Mouse (Mus musculus): ENCODE results near the gene Fcrlb.
A peak's percentile ranks its signal among the peaks of the same experiment; 100 is the strongest.

The Fcrlb gene

DNA sequence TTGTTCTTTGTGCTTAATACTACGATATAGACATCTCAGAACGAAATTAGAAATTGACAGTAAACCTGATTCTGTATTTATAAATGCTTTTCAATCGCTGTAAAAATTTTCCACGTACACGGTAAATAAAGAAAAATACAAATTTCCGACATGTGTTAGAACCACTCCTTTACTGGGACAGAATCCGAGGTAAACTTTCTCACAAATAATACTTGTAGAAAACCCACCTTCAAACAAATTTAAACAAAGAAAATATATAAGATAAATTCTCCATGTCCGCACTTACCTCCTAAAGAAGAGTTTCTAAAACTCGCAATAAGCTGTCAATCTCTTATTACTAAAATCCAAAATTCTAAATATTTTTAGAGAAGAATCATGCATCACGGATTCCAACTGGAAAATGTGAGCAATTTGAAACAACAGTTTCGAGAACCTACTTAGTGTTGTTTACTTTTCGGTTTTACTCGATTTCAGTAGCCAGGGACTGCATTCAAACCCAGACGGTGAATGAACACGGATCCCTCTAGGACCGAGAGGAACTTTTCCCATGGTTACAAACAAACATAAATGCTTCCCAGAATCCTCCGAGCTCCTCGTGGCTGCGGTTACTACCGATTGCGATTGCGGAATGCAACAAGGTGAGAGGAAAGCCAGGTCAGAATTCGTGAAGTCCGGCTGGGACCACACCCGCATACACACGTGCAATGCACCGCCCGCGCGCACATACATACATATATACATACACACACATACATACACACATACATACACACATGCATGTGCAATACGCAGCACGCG is 44.4 kb downstream of the Fcrlb start:
- DNase-seq (ENCODE audit: low spot score): peak; percentile 77

DNA sequence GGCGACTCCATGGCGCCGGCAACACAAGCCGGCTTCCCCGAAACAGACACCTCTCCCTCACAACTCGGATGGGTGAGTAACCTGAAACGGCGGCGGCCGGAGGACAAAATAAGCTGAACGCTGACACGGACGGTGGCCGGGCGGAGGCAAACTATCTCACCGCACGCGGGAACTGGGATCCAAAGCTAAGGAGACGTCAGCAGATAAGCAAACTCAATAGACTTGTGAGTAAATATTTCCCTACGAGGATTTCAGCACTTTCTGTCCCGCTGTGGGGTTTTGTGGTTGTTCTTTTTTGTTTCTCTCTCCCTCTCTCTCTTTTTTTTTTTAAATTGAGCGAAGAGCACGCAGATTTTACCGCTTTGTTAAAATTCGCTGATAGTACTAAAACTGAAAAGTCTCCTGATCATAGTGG is 45.0 kb downstream of the Fcrlb start, which contains the start of gene Atf6:
Atf6 (minus strand) TSS at position 81 of the 415 bp plus-strand sequence.
- DNase-seq (ENCODE audit: low spot score): peak; percentile 93

DNA sequence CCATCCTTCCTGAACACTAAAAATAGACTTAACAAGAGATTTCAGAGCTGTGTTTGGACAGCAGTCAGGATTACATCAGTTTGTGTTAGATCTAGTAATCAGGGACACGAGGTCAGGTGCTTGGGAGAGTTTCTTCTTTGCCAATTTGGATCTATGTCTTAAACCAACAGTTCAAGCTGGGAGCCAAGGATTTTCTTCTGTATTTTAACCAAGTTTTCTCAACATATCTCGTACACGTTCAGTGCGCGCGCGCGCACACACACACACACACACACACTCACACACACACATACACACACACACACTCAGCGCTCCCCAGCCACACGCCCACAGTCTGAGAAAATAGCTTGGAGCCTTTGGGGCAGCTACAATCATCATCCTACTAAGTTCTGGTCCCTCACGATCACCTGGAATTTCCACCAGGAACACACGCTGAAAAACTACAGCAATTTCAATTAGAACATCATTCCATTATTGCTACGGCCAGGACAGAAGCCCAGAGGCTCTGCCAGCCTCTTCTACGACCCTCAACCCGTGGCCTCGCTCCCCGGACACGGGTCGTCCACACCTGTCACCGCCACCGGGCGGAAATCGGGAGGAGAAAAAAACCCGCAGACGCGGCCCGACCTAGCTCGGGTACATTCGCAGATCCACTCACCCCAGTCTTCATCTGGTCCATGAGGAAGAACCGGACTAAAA is 45.6 kb downstream of the Fcrlb start:
- DNase-seq (ENCODE audit: low spot score): no peak

DNA sequence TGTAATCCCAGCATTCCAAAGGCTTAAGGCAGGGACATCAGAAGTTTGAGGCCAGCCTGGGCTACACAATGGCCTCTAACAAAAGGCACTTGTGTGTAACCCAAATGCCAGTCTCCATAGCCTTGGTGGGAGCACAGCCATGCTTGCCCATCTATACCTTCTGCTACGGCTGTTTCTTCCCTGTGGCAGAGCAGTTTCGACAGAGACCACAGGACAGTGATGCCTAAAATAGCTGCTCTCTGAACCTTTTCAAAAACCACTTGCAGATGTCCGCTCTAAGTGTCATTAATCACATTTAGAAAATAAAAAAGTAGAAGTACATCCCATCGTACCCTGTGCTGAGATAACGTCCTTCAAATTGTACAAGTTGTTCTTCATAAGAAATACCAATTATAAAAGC is 47.3 kb downstream of the Fcrlb start:
- no peak for DNase-seq (ENCODE audit: low spot score)

DNA sequence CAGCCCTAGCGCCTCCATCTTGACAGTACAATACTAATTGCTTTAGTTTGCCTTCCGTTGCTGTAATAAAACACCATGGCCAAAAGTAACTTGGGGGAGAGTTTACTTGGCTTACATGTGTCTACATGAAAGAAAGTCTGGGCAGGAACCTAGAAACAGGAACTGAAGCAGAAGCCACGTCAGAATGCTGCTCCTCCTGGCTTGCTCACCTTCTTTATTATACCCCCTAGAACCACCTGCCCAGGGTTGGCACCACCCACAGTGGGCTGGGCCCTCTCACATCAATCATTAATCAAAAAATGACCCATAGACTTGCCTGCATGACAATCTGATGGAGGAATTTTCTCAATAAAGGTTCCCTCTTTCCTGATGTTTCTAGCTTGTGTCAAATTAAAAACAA is 48.0 kb downstream of the Fcrlb start:
- no peak for DNase-seq (ENCODE audit: low spot score)

DNA sequence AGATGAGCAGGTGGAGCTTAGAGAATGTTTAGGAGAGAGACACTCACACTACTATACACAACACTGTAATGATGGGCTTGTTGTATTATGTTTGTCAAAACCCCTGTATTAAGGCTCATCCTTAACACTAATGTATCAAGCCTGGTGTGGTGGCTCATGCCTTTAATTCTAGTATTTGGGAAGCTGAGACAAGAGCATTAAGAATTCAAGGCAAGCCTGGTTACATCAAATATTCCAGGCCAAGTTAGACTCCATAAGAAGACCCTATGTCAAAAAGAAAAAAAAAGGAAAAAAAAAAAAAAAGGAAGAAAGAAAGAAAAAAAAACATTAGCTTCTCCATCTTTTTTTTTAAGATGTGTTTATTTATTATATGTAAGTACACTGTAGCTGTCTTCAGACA is 48.5 kb downstream of the Fcrlb start:
- no peak for DNase-seq (ENCODE audit: low spot score)

DNA sequence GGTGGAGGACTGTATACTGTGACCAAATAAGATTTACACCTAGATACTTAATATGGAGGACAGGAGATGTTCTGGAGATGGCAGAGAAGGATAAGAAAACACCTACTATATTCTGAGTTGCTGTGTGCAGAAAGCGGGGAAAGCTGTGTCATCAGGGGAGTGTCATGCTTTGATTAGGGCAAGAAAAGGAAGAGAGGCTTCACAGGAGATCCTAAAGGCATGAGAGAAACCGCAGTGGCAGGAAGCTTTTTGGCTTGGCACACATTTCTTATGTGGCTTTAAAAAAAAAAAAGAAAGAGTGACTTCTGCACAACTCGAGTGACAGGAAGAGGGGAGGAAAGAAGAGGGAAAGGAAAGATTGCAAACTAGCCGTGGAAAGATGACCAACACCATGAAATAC is 49.7 kb downstream of the Fcrlb start:
- DNase-seq (ENCODE audit: low spot score): no peak

DNA sequence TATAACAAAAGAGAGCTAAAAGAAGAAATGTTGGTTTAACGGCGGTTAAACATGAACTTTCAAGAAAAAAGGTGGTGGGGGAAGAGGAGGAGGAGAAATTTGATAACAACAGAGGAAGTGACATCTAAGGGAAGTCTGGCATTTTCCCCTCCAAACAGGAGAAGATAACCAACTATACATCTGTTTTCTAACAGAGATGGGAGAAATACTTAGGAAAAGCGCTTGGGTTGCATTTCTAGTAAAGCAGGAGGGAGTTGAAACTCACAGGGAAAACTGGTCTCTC is 50.4 kb downstream of the Fcrlb start:
- DNase-seq (ENCODE audit: low spot score): no peak

DNA sequence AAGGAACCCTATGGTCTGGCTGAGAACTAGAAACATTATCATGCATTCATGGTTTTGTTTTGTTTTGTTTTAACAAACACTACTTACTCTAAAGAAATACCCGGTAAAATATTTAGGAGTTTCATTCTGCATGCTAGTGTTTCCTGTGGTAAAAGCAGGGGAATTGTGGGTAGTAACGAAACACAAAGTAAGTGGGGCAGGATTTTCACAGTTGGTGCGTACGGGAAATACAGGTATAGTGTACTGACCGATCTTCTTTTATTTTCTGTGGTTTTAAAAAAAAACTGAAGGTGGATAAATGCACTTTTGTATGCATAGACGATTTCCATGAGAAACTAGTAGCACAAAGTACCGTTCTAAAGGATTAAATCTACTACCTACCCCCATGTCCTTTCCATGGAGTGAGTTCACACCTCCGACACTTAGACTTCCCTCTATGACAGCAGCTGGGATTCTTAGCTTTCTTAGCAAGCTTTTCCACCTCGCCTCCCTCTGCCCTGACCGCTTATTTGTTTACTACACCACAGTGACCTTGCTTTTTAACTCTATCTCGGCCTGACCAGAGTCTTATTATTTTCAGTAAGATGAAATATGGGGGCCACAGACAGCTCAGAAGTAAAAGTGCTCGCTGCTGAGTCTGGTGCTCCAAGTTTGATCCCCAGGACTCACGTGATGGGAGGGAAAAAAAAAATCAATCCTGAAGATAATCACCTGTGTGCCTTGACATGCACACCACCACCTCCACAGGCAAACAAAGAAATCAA is 50.9 kb downstream of the Fcrlb start:
- DNase-seq (ENCODE audit: low spot score): no peak

DNA sequence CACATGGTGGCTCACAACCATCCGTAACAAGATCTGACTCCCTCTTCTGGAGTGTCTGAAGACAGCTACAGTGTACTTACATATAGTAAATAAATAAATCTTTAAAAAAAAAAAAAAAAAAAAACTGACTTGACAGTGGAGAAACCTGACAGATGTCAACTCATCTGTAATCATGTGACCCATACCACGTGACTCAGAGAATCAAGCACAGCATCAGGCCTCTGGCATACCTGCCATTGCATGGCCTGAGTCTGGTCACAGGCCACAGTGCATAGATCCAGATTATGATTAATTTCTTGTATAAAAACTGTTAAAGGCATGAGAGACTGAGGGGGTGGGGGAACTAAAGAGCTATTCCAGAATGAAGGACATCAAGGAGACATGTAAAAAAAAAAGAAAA is 53.9 kb downstream of the Fcrlb start:
- no peak for DNase-seq (ENCODE audit: low spot score)

DNA sequence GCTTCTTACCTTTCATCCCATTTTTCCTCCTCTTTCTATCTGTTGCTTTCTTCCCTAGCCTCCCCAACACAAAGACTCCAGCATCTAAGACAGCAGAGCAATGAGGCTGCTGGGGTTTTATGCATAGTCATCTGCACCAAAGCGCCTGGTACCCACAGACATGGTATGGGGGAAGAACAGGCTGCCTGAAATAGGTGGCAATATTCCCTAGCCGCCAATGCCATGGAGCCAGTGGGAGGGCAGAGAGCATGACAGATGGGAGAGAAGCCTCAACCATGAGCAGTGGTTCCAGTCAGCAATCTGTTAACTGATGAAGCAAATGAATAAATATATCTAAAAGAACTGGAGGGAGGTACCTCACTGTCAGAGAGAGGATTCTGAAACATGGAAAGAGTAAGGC is 55.4 kb downstream of the Fcrlb start:
- DNase-seq (ENCODE audit: low spot score): peak; percentile 62

Measured in layer of hippocampus, adult 11-12 months (tissue).